Mouse (Mus musculus) lung, embryonic 14.5 days (tissue): ENCODE results near the gene Zfp36l1. TPM values are rescaled to one million over a fixed set of nuclear protein-coding genes. Genes with fewer than 3 reads are reported as not detected.

ENCODE experiments used
- ATAC-seq: fragments of 200-750 bp; cut with Nextera tagmentation; 2 replicates; pipeline ENCODE4 v1.8.0; 2017; ENCODE audit warnings: mild to moderate bottlenecking, moderate TSS enrichment, moderate library complexity; ENCODE audit not compliant: insufficient read depth
- DNase-seq: peaks from one replicate; pipeline ENCODE4 v3.0.0-alpha.2; 2015
- H3K27ac ChIP-seq: fragments of 300-500 bp; sonication (generic); 2 replicates; pipeline ENCODE4 v1.5.1; 2014; ENCODE audit warnings: low read depth, mild to moderate bottlenecking, moderate library complexity
- H3K27me3 ChIP-seq: fragments of 300-500 bp; sonication (generic); 2 replicates; pipeline ENCODE4 v1.6.1; 2014; ENCODE audit warnings: low read length, control low read depth; ENCODE audit not compliant: insufficient read depth
- H3K36me3 ChIP-seq: fragments of 300-500 bp; sonication (generic); 2 replicates; pipeline ENCODE4 v1.6.1; 2014; ENCODE audit warnings: control low read depth; ENCODE audit not compliant: insufficient read depth
- H3K4me1 ChIP-seq: fragments of 300-500 bp; sonication (generic); 2 replicates; pipeline ENCODE4 v1.6.1; 2014; ENCODE audit warnings: antibody characterized with exemption, control low read depth; ENCODE audit not compliant: insufficient read depth
- H3K4me2 ChIP-seq: fragments of 300-500 bp; sonication (generic); 2 replicates; pipeline ENCODE4 v1.6.1; 2014; ENCODE audit warnings: mild to moderate bottlenecking
- H3K4me3 ChIP-seq: fragments of 300-500 bp; sonication (generic); 2 replicates; pipeline ENCODE4 v1.5.1; 2014; ENCODE audit warnings: low read depth, low read length
- H3K9ac ChIP-seq: fragments of 300-500 bp; sonication (generic); 2 replicates; pipeline ENCODE4 v1.6.1; 2014
- H3K9me3 ChIP-seq: fragments of 300-500 bp; sonication (generic); 2 replicates; pipeline ENCODE4 v1.6.1; 2016; ENCODE audit warnings: low read depth, low read length, control low read depth
- CTCF ChIP-seq: IDR thresholded peaks from 2 replicates; pipeline ENCODE4 v1.5.1; 2016; ENCODE audit warnings: antibody characterized with exemption, low read depth
- WGBS: fragments of 180-500 bp; shearing (Covaris S2); extraction: QIAGEN DNeasy Blood & Tissue Kit; methylation state at CpG from one replicate; pipeline ENCODE4 v1.1.7; 2014; 5-methylcytosine and 5-hydroxymethylcytosine counted together
- polyA plus RNA-seq: library from polyadenylated mRNA; unstranded; fragments of >200 nt; fragmentation: Nextera tagmentation; extraction: Ambion mirVana; gene quantifications from 2 replicates; pipeline ENCODE4 v1.2.1, GENCODE M21; 2014

Gene Zfp36l1
- polyA plus RNA-seq, 1 experiment from 2014 or later: 190 TPM

DNA sequence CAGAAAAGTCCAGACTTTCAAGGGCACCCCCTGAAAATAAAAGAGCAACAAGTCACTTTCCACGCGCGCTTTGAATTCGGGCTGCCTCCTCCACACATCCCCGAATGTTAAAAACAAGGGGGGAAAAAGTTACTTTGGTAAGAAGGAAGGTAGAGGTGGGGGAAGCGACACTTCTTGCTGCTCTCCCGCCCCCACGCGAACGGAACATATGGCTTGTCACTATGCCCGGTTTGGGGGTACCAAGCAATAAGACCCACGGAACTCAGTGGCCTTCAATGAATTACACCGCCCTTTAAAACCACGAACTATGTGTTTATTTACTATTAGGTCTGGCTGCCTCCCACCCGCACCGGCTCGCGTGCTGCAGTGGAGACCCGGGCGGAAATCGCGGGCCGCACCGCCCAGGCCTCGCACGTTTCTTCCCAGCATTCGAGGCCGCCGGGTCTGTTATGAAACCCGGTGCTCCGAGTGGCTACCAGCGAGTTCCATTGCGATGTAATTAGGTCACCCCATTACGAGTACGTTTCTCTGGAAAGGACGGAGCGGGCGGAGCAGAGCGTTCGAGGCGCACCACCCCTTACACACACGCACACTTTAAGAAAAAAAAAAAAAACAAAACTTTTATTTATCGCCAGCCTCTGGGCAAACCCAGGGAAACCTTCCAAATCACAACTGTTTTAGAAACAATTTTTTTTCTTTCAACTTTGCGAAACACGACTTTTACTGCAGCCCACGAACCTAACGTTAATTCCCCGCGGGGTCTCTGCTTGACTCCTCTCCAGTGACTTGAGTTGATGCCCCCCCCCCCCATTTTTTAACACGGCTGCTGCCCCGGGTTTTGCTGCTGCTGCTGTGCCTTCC lies 1.4 kb upstream of the Zfp36l1 start:
- ATAC-seq: peak; percentile 7; the same call in 1 of the 2 replicates

DNA sequence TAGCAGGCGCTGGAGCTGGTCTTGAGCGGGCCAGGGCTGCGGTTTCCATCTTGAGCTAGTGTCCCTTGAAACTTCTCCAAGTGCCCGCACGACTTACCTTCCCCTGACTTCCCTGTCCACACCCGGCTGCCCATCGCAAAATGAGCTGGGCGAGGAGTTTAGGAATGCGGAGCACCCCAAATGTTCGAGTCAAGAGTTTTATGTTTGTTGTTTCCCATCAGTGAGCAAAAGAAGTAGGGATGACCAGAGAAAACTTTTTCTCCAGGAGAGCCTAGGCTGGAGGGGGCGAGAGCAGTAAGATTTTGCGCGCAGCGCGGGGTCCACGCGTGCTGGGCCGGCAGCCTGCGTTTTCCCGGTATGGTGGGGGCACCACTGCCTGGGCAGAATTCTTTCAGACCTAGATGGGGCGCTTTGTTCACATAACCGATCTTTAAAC lies 791 bp upstream of the Zfp36l1 start:
- H3K4me3 ChIP-seq: peak overlapping the region; percentile 96
- no peak for TF ChIP-seq CTCF
- H3K4me1 ChIP-seq: peaks cover 7% of the 10 kb centered on the region; the same call in 1 of the 2 replicates
- peaks cover 32% of the 10 kb centered on the region for H3K36me3 ChIP-seq
- under 1% methylated on average over 22 of the region's 22 CpGs for WGBS
- H3K27me3 ChIP-seq: no peaks in the 10 kb centered on the region
- peak overlapping the region; percentile 98 for H3K4me2 ChIP-seq
- no peaks in the 10 kb centered on the region for H3K9me3 ChIP-seq
- DNase-seq (peak; percentile 49), ATAC-seq (peak; percentile 18; the same call in 1 of the 2 replicates)
- H3K27ac ChIP-seq: peak overlapping the region; percentile 99
- H3K9ac ChIP-seq: peak overlapping the region; percentile 89

More for the DNA sequence above, 1.4 kb upstream of the Zfp36l1 start:
- no peaks in the 10 kb centered on the region for H3K9me3 ChIP-seq
- TF ChIP-seq CTCF: no peak
- H3K27me3 ChIP-seq: no peaks in the 10 kb centered on the region
- peaks cover 7% of the 10 kb centered on the region; the same call in 1 of the 2 replicates for H3K4me1 ChIP-seq
- WGBS: under 1% methylated on average over 51 of the region's 51 CpGs
- peak overlapping the region; percentile 89 for H3K9ac ChIP-seq
- H3K36me3 ChIP-seq: peaks cover 27% of the 10 kb centered on the region
- H3K27ac ChIP-seq: peak overlapping the region; percentile 99
- peak overlapping the region; percentile 98 for H3K4me2 ChIP-seq
- DNase-seq: peak; percentile 86
- peak overlapping the region; percentile 96 for H3K4me3 ChIP-seq

DNA sequence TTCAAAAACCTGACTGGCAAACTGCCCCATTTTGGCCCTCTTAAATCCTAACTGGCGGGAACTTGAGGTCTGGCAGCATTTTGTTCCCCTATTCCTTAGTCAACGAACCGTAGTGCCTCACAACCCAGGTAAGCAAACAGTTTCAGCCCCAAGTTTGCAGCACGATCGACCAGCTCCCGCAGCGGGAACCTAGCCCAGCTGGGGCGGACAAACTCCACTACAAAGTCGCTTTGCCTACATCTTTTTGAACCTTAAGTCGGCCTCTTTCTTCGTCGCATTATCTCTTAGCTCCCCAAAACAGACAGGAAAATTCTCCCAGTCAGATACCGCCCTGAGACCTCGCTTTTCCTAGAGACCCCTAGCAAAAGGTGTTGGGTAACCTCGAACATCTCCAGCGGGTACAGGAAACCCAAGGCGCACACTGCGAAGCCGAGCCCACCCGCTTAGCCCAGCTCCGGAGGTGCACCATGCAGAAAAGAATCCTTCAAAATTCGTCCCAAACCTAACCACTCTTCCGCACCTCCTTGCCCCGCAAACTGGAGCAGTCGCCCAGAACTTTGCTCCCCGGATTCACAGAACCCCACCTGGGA lies 647 bp downstream of the Zfp36l1 start:
- H3K4me1 ChIP-seq: peaks cover 4% of the 10 kb centered on the region; the same call in 1 of the 2 replicates
- DNase-seq (peak; percentile 61), ATAC-seq (no peak)
- no peak for TF ChIP-seq CTCF
- WGBS: under 1% methylated on average over 26 of the region's 26 CpGs
- H3K9ac ChIP-seq: peak overlapping the region; percentile 100
- peak overlapping the region; percentile 98 for H3K4me2 ChIP-seq
- H3K36me3 ChIP-seq: peaks cover 40% of the 10 kb centered on the region
- no peaks in the 10 kb centered on the region for H3K9me3 ChIP-seq
- H3K4me3 ChIP-seq: peak overlapping the region; percentile 96
- peak overlapping the region; percentile 99 for H3K27ac ChIP-seq
- H3K27me3 ChIP-seq: no peaks in the 10 kb centered on the region

DNA sequence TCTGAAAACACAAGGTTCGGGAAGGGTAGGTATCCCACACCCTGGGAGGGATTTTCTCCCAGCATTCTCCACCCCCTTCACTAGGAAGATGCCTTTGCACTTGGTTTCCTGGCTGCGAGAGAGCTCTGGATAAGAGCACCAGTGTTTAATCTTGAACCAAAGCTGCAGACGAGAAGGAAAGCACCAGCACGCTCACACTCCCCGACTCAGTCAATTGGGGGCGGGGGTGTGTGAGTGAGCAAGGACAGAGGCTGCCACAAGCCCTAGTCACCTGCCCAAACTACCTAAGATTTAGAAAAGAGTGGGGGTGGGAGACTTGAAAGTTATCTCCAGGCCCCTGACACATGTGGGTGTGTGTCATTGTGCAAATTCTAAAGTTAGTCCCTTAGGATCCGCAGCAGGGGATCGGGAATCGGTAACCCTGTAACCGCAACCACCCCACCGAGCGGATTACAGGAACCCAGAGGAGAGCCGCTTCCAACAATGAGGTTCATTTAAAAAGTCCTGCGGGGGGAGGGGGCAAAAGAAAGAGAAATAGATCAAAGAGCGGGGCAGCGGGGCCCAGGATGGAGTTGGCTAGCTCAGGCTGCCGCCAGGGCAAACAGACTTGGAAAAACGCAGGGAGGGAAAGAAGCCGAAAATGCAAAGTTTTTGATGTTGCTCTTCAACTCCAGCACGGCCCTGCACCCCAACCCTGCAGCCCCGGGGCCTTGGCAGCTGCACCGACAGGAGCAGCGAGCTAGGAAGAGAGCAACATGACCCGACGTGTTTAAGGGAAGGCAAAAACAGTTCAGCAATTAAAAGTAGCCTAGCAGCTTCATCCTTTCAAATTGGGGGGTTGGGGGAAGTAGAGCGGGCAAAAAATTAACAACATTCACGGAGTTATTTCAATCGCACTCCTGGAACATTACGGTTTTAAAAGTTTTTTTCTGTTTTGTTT lies 1.4 kb downstream of the Zfp36l1 start:
- under 1% methylated on average over 29 of the region's 29 CpGs for WGBS
- TF ChIP-seq CTCF: no peak
- Histone ChIP-seq H3K36me3 (peaks cover 47% of the 10 kb centered on the region), H3K9me3 (no peaks in the 10 kb centered on the region), H3K27ac (peak overlapping the region; percentile 99), H3K4me2 (peak overlapping the region; percentile 98), H3K4me1 (peaks cover 4% of the 10 kb centered on the region; the same call in 1 of the 2 replicates), H3K9ac (peak overlapping the region; percentile 100), H3K4me3 (peak overlapping the region; percentile 96), H3K27me3 (no peaks in the 10 kb centered on the region)
- DNase-seq (peak; percentile 68), ATAC-seq (no peak)

DNA sequence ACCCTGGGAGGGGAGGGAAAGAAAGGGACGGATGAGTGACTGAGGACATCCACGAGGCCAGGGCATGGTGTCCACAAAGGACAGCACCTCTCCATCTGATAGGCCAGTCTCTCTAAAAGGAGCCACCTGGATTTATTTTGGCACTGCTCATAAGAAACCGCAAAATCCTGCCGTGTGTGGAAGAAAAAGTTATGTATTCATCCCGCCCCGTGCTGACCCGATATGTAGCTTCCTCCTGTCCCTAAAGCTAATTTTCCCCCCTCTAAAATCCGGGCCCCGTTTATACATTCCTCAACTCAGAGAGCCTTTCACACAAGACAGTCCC lies 2.3 kb downstream of the Zfp36l1 start:
- Histone ChIP-seq H3K9me3 (no peaks in the 10 kb centered on the region), H3K36me3 (peaks cover 48% of the 10 kb centered on the region), H3K4me2 (peak overlapping the region; percentile 98), H3K9ac (peak overlapping the region; percentile 100), H3K27ac (peak overlapping the region; percentile 99), H3K27me3 (no peaks in the 10 kb centered on the region), H3K4me1 (peaks cover 4% of the 10 kb centered on the region; the same call in 1 of the 2 replicates), H3K4me3 (peak overlapping the region; percentile 96)
- no peak for TF ChIP-seq CTCF
- no peak for DNase-seq
- WGBS: 0% methylated on average over 9 of the region's 9 CpGs
- no peak for ATAC-seq

DNA sequence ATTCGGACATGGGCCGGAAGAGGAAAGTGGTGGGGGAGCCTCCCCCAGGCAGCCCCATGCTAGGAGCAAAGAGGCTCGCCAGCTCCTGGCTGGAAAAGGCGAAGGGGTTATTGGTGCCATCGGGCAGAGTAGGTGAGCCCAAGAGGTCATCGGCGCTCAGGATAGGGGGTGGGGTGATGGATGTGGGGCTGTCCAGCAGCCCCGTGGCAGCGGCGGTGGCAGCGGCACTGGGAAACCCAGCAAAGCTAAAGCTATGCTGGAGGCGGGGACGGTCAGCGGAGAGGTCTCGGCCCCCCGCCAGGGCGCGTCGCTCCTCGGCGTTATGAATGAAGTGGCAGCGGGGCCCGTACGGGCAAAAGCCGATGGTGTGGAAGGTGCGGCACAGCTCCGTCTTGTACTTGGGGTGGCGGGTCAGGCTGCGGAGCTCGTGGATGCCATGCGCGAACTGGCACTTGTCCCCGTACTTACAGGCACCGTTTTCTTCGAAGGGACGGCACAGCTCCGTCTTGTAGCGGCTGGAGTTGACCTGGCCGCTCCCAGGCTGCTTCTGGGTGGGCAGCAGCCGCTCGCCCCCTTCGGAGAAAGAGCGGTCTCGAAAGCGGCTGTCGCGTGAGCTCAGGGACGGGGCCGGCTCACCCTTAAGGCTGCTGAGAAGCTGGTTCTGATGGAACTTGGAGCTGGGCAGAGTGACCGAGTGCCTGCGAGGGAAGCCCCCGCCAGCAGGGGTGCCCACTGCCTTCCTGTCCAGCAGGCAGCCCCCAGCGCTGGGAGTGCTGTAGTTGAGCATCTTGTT lies 2.9 kb downstream of the Zfp36l1 start:
- Histone ChIP-seq H3K27ac (peak overlapping the region; percentile 99), H3K27me3 (no peaks in the 10 kb centered on the region), H3K9ac (peak overlapping the region; percentile 100), H3K9me3 (no peaks in the 10 kb centered on the region), H3K4me2 (peak overlapping the region; percentile 98), H3K4me1 (peaks cover 4% of the 10 kb centered on the region; the same call in 1 of the 2 replicates), H3K36me3 (peaks cover 48% of the 10 kb centered on the region), H3K4me3 (peak overlapping the region; percentile 96)
- TF ChIP-seq CTCF: peak; percentile 43
- peak; percentile 58 for DNase-seq
- ATAC-seq: no peak
- 5% methylated on average over 50 of the region's 53 CpGs for WGBS
